Mouse (Mus musculus): ENCODE measurements around the gene Cd48. TPM values are rescaled to one million over a fixed set of nuclear protein-coding genes. Genes with fewer than 3 reads are reported as not detected.

Gene Cd48
- polyA plus RNA-seq (2012; rRNA removed), result 1.6 and 1.8 TPM in 2 replicates

DNA sequence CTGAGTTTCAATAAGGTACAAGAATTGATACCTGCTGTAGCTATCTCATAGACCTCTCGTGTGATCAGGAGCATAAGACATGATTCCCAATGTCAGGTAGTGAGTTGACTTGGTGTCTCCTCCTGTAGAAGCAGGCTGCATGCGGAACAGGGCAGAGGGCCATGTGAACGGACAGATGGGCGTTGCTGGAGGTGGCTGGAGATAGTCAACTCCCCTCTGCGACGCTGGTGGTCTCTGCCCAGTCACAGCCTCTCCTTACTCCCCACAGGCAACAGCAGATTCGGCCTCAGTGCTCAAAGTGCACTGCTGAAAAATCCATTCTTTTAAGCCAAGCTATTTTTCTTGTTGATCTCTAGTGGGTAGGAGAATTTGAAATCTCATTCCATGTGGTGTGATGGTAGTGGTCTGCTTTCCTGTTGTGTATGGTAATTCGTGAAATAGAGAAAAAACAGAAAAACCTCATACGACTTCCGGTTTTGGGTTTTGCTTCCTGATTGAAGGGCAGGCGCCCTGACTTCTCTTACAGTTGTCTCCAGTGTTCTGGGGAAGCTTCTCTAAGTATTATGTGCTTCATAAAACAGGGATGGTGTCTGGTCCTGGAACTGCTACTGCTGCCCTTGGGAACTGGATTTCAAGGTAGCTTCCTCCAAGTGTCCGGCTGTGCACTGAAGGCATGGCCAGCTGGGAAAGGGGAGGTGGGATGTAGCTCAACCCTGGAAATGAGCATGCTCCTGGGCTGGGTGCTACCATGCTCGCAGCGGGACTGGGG, at the start of gene Cd48:
Cd48 (plus strand) TSS at position 479 of the 769 bp plus-strand sequence.
- no peak within 1 kb of the TSS; the same call in 1 of the 2 replicates for H3K27ac ChIP-seq (ENCODE audit: insufficient read depth, low read length)
- no peak for TF ChIP-seq CTCF (IDR thresholded peaks at IDR 0.05; ENCODE audit: extremely low read depth, insufficient read depth, low read length)
- TF ChIP-seq POLR2A (IDR thresholded peaks at IDR 0.05; ENCODE audit: extremely low read depth, insufficient read depth, low read length), result no peak
- H3K4me3 ChIP-seq (ENCODE audit: insufficient read depth, low read length), result no peak within 1 kb of the TSS
- no peaks in the 10 kb centered on the region for H3K4me1 ChIP-seq (ENCODE audit: control insufficient read depth, insufficient read depth, low read length)

DNA sequence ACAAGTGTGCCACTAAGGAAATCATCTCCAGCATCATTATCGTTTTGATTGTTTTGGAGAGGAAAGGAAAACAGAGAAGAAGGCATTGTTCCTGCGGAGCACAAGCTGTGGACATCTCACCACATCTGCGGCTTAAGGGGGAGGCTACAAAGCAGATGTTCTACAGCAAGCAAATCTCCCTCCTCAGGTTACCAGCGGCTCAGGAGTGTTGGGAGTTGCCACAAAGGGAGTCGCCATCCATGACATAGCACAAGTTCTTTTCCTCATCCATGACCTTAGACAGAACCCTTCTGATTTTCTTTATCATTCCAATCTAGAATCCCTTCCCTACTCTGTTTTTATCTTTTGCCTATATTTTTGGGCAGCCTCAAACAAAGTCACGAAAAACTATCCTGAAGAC, 46.1 kb upstream of the Cd48 start:
- no peak overlapping the region for H3K27ac ChIP-seq (ENCODE audit: insufficient read depth, low read length)
- no peak overlapping the region for H3K4me3 ChIP-seq (ENCODE audit: insufficient read depth, low read length)
- TF ChIP-seq POLR2A (IDR thresholded peaks at IDR 0.05; ENCODE audit: extremely low read depth, insufficient read depth, low read length), result no peak
- no peak for TF ChIP-seq CTCF (IDR thresholded peaks at IDR 0.05; ENCODE audit: extremely low read depth, insufficient read depth, low read length)
- peaks cover 2% of the 10 kb centered on the region; the same call in 1 of the 2 replicates for H3K4me1 ChIP-seq (ENCODE audit: control insufficient read depth, insufficient read depth, low read length)

DNA sequence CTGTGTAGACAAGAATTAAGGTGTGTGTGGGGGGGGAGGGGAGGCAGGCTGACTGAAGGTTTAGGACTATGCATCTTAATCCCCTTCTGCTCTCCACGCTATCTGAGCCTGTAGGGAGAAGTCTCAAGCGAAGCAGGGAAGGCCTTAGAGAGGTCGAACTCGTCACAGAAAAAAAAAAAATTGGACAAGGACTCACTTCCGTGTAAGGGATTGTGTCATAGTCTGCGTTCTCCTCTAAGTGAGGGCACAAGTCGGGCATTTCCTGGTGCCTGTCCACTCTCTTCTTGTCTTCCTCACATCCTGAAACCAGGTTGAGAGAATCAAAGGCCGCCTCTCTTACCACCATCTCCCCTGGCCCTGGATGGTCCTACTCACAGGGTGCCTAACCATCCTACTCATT, 44.7 kb upstream of the Cd48 start:
- TF ChIP-seq POLR2A (IDR thresholded peaks at IDR 0.05; ENCODE audit: extremely low read depth, insufficient read depth, low read length) (no peak), CTCF (IDR thresholded peaks at IDR 0.05; ENCODE audit: extremely low read depth, insufficient read depth, low read length) (no peak)
- H3K4me1 ChIP-seq (ENCODE audit: control insufficient read depth, insufficient read depth, low read length), result peaks cover 2% of the 10 kb centered on the region; the same call in 1 of the 2 replicates
- H3K27ac ChIP-seq (ENCODE audit: insufficient read depth, low read length), result no peak overlapping the region
- H3K4me3 ChIP-seq (ENCODE audit: insufficient read depth, low read length), result no peak overlapping the region

DNA sequence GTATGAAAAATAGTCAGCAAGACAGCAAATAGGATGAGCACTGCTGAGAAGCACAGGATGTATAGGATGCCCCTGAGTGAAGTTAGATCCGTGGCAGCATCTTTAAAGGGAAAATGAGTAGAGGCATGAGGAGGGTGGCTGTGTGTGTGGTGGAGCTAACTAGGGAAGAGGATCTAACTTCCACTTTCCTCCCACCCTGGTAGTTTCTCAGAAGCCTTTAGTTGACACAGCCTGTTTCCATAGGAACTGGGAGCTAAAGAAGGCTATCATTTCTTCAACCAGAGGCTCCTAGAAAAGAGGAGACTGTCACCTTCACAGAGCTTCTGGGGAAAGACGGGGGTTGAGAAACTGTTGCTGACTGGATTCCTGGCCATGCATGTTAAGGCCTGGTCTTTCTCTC, 43.1 kb upstream of the Cd48 start:
- peaks cover 2% of the 10 kb centered on the region; the same call in 1 of the 2 replicates for H3K4me1 ChIP-seq (ENCODE audit: control insufficient read depth, insufficient read depth, low read length)
- no peak overlapping the region for H3K4me3 ChIP-seq (ENCODE audit: insufficient read depth, low read length)
- TF ChIP-seq CTCF (IDR thresholded peaks at IDR 0.05; ENCODE audit: extremely low read depth, insufficient read depth, low read length) (no peak), POLR2A (IDR thresholded peaks at IDR 0.05; ENCODE audit: extremely low read depth, insufficient read depth, low read length) (no peak)
- H3K27ac ChIP-seq (ENCODE audit: insufficient read depth, low read length), result no peak overlapping the region

DNA sequence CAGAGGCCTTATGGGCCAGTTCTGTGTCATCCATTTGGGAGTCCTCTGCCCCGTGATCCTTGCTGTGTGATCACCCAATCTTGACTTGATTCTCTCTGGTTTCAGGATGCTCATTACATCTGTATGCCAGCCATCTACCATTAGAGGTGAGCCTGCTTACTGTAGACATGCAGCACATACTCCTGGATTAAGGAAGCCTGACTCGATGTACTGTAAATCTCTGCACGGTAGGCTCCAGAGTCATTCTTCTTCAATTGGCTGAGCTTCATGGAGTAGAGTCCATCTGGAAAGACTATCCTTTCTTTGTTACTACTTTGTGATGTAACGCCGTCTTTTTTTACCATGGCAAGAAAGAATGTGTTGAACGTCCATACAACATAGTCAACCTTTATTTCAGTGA, 41.0 kb upstream of the Cd48 start:
- H3K4me3 ChIP-seq (ENCODE audit: insufficient read depth, low read length), result no peak overlapping the region
- no peak overlapping the region for H3K27ac ChIP-seq (ENCODE audit: insufficient read depth, low read length)
- TF ChIP-seq POLR2A (IDR thresholded peaks at IDR 0.05; ENCODE audit: extremely low read depth, insufficient read depth, low read length), result no peak
- TF ChIP-seq CTCF (IDR thresholded peaks at IDR 0.05; ENCODE audit: extremely low read depth, insufficient read depth, low read length), result no peak
- peaks cover 2% of the 10 kb centered on the region; the same call in 1 of the 2 replicates for H3K4me1 ChIP-seq (ENCODE audit: control insufficient read depth, insufficient read depth, low read length)

DNA sequence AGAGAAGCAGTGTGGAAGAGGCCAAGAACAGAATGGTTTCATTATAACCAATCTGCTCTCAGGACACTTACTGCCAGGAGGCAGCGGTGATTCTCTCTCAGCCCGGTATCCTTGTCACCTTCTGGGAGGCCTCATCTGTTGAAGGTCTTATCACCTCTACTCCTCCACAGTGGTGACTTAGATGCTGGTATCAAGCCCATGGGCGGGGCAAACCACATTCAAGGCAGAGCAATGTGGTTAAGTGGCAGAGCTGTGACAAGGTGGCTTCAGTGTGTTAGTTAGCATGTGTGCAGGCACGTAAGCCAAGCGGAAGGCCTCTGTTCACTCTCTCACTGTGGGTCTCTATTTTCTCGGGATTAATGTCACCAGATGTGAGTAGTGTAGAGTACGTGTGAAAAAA, 38.2 kb upstream of the Cd48 start:
- Histone ChIP-seq H3K4me3 (ENCODE audit: insufficient read depth, low read length) (no peak overlapping the region), H3K4me1 (ENCODE audit: control insufficient read depth, insufficient read depth, low read length) (0 out of 2 replicates have a peak, but pooled peaks cover 2% of the 10 kb centered on the region), H3K27ac (ENCODE audit: insufficient read depth, low read length) (no peak overlapping the region)
- no peak for TF ChIP-seq POLR2A (IDR thresholded peaks at IDR 0.05; ENCODE audit: extremely low read depth, insufficient read depth, low read length)
- TF ChIP-seq CTCF (IDR thresholded peaks at IDR 0.05; ENCODE audit: extremely low read depth, insufficient read depth, low read length), result no peak

DNA sequence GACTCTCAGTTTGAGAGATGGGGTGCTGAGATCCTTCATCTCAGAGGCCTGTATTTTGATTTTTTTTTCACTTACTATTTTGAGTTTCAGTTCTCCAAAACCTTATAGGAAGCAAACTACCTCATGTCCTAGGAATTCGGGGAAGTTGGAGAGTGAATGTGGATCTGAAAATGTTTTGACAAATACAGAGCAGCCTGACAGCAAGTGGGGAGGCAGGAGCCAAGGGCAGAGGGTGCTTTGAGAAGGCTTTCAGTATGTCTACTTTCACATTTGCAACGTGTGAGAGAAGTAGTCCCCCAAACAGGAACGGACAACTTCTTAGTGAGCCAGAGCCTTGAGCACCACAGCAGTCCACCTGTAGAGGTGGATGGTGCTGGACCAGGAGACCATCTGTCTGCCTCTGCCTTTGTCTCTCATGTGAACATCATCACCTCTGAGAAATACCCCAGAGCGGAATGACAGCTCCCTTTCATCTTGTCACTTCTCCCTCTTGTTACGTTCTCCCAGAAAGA, 35.3 kb upstream of the Cd48 start:
- TF ChIP-seq POLR2A (IDR thresholded peaks at IDR 0.05; ENCODE audit: extremely low read depth, insufficient read depth, low read length) (no peak), CTCF (IDR thresholded peaks at IDR 0.05; ENCODE audit: extremely low read depth, insufficient read depth, low read length) (no peak)
- Histone ChIP-seq H3K27ac (ENCODE audit: insufficient read depth, low read length) (no peak overlapping the region), H3K4me1 (ENCODE audit: control insufficient read depth, insufficient read depth, low read length) (no peaks in the 10 kb centered on the region), H3K4me3 (ENCODE audit: insufficient read depth, low read length) (no peak overlapping the region)

DNA sequence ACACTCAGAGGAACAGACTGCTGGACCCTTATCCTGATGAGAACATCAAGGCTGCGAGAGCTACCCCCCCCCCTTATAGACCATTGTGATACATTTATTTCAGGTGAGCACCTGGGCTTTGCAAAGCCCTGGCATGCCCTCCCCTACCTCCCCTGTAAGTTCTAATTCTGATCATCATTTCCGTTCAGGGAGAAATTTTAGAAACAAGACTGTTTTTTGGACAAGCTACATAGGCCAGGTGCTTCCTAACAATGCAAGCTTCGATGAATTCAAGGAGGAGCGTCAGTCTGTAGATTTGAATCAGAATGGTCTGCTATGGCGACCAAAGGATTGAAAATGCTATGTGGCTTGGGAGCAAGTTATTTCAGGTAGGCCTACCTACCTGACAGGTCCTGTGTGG, 34.1 kb upstream of the Cd48 start:
- Histone ChIP-seq H3K4me3 (ENCODE audit: insufficient read depth, low read length) (no peak overlapping the region), H3K27ac (ENCODE audit: insufficient read depth, low read length) (no peak overlapping the region), H3K4me1 (ENCODE audit: control insufficient read depth, insufficient read depth, low read length) (no peaks in the 10 kb centered on the region)
- TF ChIP-seq CTCF (IDR thresholded peaks at IDR 0.05; ENCODE audit: extremely low read depth, insufficient read depth, low read length) (no peak), POLR2A (IDR thresholded peaks at IDR 0.05; ENCODE audit: extremely low read depth, insufficient read depth, low read length) (no peak)

DNA sequence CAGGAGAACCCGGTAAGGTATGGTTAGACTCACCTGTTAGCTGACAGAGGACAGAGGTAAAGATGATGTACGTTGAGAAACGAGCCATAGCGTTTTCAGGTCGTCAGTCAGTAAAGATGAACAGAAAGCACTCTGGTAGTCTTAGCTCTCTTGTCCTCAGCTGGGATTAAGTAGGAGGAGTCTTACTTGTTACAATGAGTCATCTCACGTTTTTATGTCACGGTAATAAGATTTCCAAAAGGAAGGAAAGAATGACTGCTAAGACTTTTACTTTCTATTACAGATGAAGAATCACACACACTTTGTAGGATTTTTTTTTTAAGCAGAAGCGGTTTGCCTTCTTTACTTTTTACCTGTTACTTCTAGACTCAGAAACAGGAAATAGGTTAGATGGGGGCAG, 33.0 kb upstream of the Cd48 start:
- no peak overlapping the region for H3K27ac ChIP-seq (ENCODE audit: insufficient read depth, low read length)
- no peak overlapping the region for H3K4me3 ChIP-seq (ENCODE audit: insufficient read depth, low read length)
- H3K4me1 ChIP-seq (ENCODE audit: control insufficient read depth, insufficient read depth, low read length), result no peaks in the 10 kb centered on the region
- TF ChIP-seq POLR2A (IDR thresholded peaks at IDR 0.05; ENCODE audit: extremely low read depth, insufficient read depth, low read length) (no peak), CTCF (IDR thresholded peaks at IDR 0.05; ENCODE audit: extremely low read depth, insufficient read depth, low read length) (no peak)

DNA sequence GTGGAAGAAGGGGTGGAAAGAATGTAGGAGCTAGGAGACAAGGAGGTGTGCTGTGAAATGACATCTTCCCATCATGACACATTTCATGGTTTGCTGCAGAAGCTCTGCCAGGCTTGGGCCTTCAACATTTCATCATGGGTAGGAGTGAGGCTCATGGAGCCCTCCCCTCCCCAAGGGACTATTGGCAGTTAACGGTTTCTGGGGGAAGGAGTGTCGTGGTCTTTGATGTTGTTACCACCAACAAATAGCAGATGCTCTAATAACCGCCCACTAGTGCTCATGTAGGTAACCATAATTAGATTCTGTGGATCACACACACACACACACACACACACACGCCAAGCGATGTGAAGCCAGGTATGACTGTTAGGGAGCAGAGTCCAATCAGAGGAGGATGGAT, 29.1 kb upstream of the Cd48 start, which contains the start of gene Slamf7:
Slamf7 (minus strand) TSS at position 302 of the 400 bp plus-strand sequence.
- no peaks in the 10 kb centered on the region for H3K4me1 ChIP-seq (ENCODE audit: control insufficient read depth, insufficient read depth, low read length)
- TF ChIP-seq CTCF (IDR thresholded peaks at IDR 0.05; ENCODE audit: extremely low read depth, insufficient read depth, low read length) (no peak), POLR2A (IDR thresholded peaks at IDR 0.05; ENCODE audit: extremely low read depth, insufficient read depth, low read length) (no peak)
- no peak within 1 kb of the TSS for H3K4me3 ChIP-seq (ENCODE audit: insufficient read depth, low read length)
- no peak within 1 kb of the TSS for H3K27ac ChIP-seq (ENCODE audit: insufficient read depth, low read length)
